17 mouse cellular contexts compared by ENCODE assay signal in the genomic region with DNA sequence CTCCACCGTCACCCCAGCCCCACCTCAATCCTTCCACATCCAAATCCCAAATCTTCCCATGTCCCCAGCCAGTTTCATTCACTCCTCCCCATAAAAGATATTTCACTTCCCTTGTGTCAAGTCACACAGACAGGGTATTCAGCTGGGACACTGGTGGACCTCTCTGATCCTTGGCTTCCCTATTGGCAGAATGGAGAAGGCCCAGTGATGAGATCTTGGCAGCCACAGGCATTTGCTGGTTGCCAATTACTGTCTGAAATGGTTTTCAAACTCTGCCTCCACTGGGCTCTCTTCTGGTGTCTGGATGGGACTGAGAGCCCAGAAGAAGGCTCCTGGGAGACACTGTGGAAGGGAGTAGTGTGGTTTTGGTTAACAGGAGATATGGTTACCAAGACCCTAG. TPM values are rescaled to one million over a fixed set of nuclear protein-coding genes. Genes with fewer than 3 reads are reported as not detected.
DNase-seq lines count a peak whose midpoint lies in the region; ATAC-seq and TF ChIP-seq lines count a peak whose summit lies in the region.
"Had no signal": no experiment of that assay in that cellular context is flagged by ENCODE, and none has a peak within 500 bp of the region (broad histone marks: within the 10 kb centered on the region; RNA-seq: fewer than 3 reads in every experiment).

No protein-coding gene starts in this region.

- no peaks in the 10 kb centered on the region for H3K9me3 ChIP-seq in intestine, embryonic 15.5 days
- no peaks in the 10 kb centered on the region for H3K9me3 ChIP-seq in intestine, embryonic 16.5 days (ENCODE audit: control insufficient read depth, low read length)
- H3K9me3 ChIP-seq: embryonic facial prominence, embryonic 13.5 days; embryonic facial prominence, embryonic 15.5 days; forebrain, embryonic 10.5 days; forebrain, embryonic 12.5 days had no signal

- H3K4me2 ChIP-seq in intestine, embryonic 15.5 days (replicated peaks), result no peak overlapping the region
- H3K4me2 ChIP-seq in intestine, embryonic 16.5 days (ENCODE audit: low read depth, low read length), result no peak overlapping the region
- H3K4me2 ChIP-seq: embryonic facial prominence, embryonic 13.5 days; embryonic facial prominence, embryonic 15.5 days; forebrain, embryonic 12.5 days had no signal

- 70% methylated on average over 1 of the region's 1 CpGs for WGBS in cerebellum, adult 2 months
- 100% methylated on average over 1 of the region's 1 CpGs for WGBS in intestine, embryonic 15.5 days
- 90% methylated on average over 1 of the region's 1 CpGs for WGBS in intestine, embryonic 16.5 days

- H3K4me1 ChIP-seq in cerebellum, adult 2 months (ENCODE audit: control insufficient read depth, insufficient read depth, low read length), result peaks cover 47% of the 10 kb centered on the region
- peaks cover 13% of the 10 kb centered on the region for H3K4me1 ChIP-seq in intestine, embryonic 15.5 days (replicated peaks)
- H3K4me1 ChIP-seq in intestine, embryonic 16.5 days (ENCODE audit: control insufficient read depth, insufficient read depth, low read length), result peaks cover 9% of the 10 kb centered on the region
- H3K4me1 ChIP-seq: embryonic facial prominence, embryonic 13.5 days; embryonic facial prominence, embryonic 15.5 days had no signal

- no peak for TF ChIP-seq CTCF in cerebellum, adult 2 months (IDR thresholded peaks at IDR 0.05; ENCODE audit: borderline replicate concordance, insufficient read depth, low read depth, low read length)

- peak in 1 of 2 experiments; percentile 43 for DNase-seq in cerebellum, adult 2 months
- no peak for DNase-seq in cerebellum, adult 11 months
- peak; percentile 66 to 71 for DNase-seq in cerebellum, postnatal 10 days
- DNase-seq in cerebellum, postnatal 4 days (ENCODE audit: low spot score in 2 of 2), result no peak
- DNase-seq: adrenal gland, adult 2 months; adrenal gland, postnatal 10 days; adrenal gland, postnatal 25 days; cerebellum, adult 9-11 months; embryo, embryonic 11 days had no signal

- peak overlapping the region; percentile 52 for H3K27ac ChIP-seq in cerebellum, adult 2 months (ENCODE audit: insufficient read depth, low read length)
- peak overlapping the region; percentile 25; the same call in 1 of the 2 replicates for H3K27ac ChIP-seq in intestine, embryonic 15.5 days
- H3K27ac ChIP-seq in intestine, embryonic 16.5 days (ENCODE audit: low read length), result no peak overlapping the region
- H3K27ac ChIP-seq: embryonic facial prominence, embryonic 13.5 days; embryonic facial prominence, embryonic 15.5 days; forebrain, embryonic 10.5 days; forebrain, embryonic 12.5 days had no signal

- H3K4me3 ChIP-seq in cerebellum, adult 2 months (replicated peaks; ENCODE audit: insufficient read depth, low read depth, low read length), result no peak overlapping the region
- H3K4me3 ChIP-seq in intestine, embryonic 15.5 days (replicated peaks), result no peak overlapping the region
- no peak overlapping the region for H3K4me3 ChIP-seq in intestine, embryonic 16.5 days (ENCODE audit: low read length)
- H3K4me3 ChIP-seq: embryonic facial prominence, embryonic 13.5 days; embryonic facial prominence, embryonic 15.5 days; erythroblast, embryonic 14.5 days; forebrain, embryonic 10.5 days; forebrain, embryonic 12.5 days had no signal

- no peaks in the 10 kb centered on the region for H3K36me3 ChIP-seq in intestine, embryonic 15.5 days
- no peaks in the 10 kb centered on the region for H3K36me3 ChIP-seq in intestine, embryonic 16.5 days (ENCODE audit: control insufficient read depth, insufficient read depth, low read length)
- H3K36me3 ChIP-seq: embryonic facial prominence, embryonic 13.5 days; embryonic facial prominence, embryonic 15.5 days; forebrain, embryonic 10.5 days; forebrain, embryonic 12.5 days had no signal

- TF ChIP-seq POLR2A in cerebellum, adult 2 months (IDR thresholded peaks at IDR 0.05; ENCODE audit: borderline replicate concordance, insufficient read depth, low read length), result no peak

- ATAC-seq in intestine, embryonic 15.5 days, result no peak
- no peak for ATAC-seq in intestine, embryonic 16.5 days
- ATAC-seq: forebrain, embryonic 14.5 days had no signal

- H3K27me3 ChIP-seq in cerebellum, adult 2 months (ENCODE audit: control insufficient read depth, insufficient read depth, low read length), result no peaks in the 10 kb centered on the region
- H3K27me3 ChIP-seq in intestine, embryonic 15.5 days (replicated peaks), result no peaks in the 10 kb centered on the region
- H3K27me3 ChIP-seq in intestine, embryonic 16.5 days (replicated peaks; ENCODE audit: control insufficient read depth, insufficient read depth, low read length), result no peaks in the 10 kb centered on the region
- H3K27me3 ChIP-seq: embryonic facial prominence, embryonic 13.5 days; embryonic facial prominence, embryonic 15.5 days; forebrain, embryonic 12.5 days had no signal

- no peak overlapping the region for H3K9ac ChIP-seq in intestine, embryonic 15.5 days
- no peak overlapping the region for H3K9ac ChIP-seq in intestine, embryonic 16.5 days (ENCODE audit: low read depth, low read length)
- H3K9ac ChIP-seq: embryonic facial prominence, embryonic 13.5 days; embryonic facial prominence, embryonic 15.5 days; forebrain, embryonic 12.5 days had no signal

RNA-seq across cellular contexts. Expression of a gene that starts 33.5 kb away (rescaled TPM):
- polyA plus RNA-seq in cerebellum, adult 2 months (2012; rRNA removed), result 54.5 and 59.6 TPM in 2 replicates
- 36.0 and 38.8 TPM in 2 replicates for polyA plus RNA-seq in intestine, embryonic 15.5 days (2015; fragmentation: Nextera tagmentation; extraction: Ambion mirVana)
- 49.3 and 52.1 TPM in 2 replicates for polyA plus RNA-seq in intestine, embryonic 16.5 days (2015; fragmentation: Nextera tagmentation; extraction: Ambion mirVana)

Comparison
In these comparisons a context has a peak if more than half of its experiments do, and no peak if none do; other contexts are left out.
1. DNase-seq: peak in cerebellum, postnatal 10 days (2 of 2); none in cerebellum, adult 11 months (single experiment) and cerebellum, postnatal 4 days (0 of 2).